Mouse (Mus musculus) kidney, embryonic 16.5 days (tissue): ENCODE results near the gene Setd4. TPM values are rescaled to one million over a fixed set of nuclear protein-coding genes. Genes with fewer than 3 reads are reported as not detected.

ENCODE experiments used
- ATAC-seq: fragments of 200-750 bp; cut with Nextera tagmentation; 2 replicates; pipeline ENCODE4 v1.8.0; 2017; ENCODE audit warnings: moderate TSS enrichment; ENCODE audit not compliant: low FRiP score, low TSS enrichment
- H3K27ac ChIP-seq: fragments of 300-500 bp; sonication (generic); 2 replicates; pipeline ENCODE4 v1.5.1; 2014; ENCODE audit warnings: low read length
- H3K27me3 ChIP-seq: fragments of 300-500 bp; sonication (generic); 2 replicates; pipeline ENCODE4 v1.6.1; 2014; ENCODE audit warnings: low read length, control low read depth, mixed read lengths; ENCODE audit not compliant: insufficient read depth
- H3K36me3 ChIP-seq: fragments of 300-500 bp; sonication (generic); 2 replicates; pipeline ENCODE4 v1.6.1; 2014; ENCODE audit warnings: low read length, control low read depth, mixed read lengths; ENCODE audit not compliant: insufficient read depth
- H3K4me1 ChIP-seq: fragments of 300-500 bp; sonication (generic); 2 replicates; pipeline ENCODE4 v1.6.1; 2014; ENCODE audit warnings: low read length, control low read depth, mixed read lengths; ENCODE audit not compliant: insufficient read depth
- H3K4me2 ChIP-seq: fragments of 300-500 bp; sonication (generic); replicated peaks from 2 replicates; pipeline ENCODE4 v1.6.1; 2014; ENCODE audit warnings: low read depth, low read length
- H3K4me3 ChIP-seq: fragments of 300-500 bp; sonication (generic); 2 replicates; pipeline ENCODE4 v1.5.1; 2014; ENCODE audit warnings: mild to moderate bottlenecking, low read length
- H3K9ac ChIP-seq: fragments of 300-500 bp; sonication (generic); replicated peaks from 2 replicates; pipeline ENCODE4 v1.6.1; 2014; ENCODE audit warnings: low read length
- H3K9me3 ChIP-seq: fragments of 300-500 bp; sonication (generic); 2 replicates; pipeline ENCODE4 v1.6.1; 2016; ENCODE audit warnings: low read length, control low read depth
- WGBS: fragments of 180-500 bp; shearing (Covaris S2); extraction: QIAGEN DNeasy Blood & Tissue Kit; methylation state at CpG from one replicate; pipeline ENCODE4 v1.1.7; 2014; 5-methylcytosine and 5-hydroxymethylcytosine counted together
- polyA plus RNA-seq: library from polyadenylated mRNA; unstranded; fragments of >200 nt; fragmentation: Nextera tagmentation; extraction: Ambion mirVana; gene quantifications from 2 replicates; pipeline ENCODE4 v1.2.1, GENCODE M21; 2015

The Setd4 gene
- polyA plus RNA-seq, 1 experiment from 2014 or later: 14.4 TPM

DNA sequence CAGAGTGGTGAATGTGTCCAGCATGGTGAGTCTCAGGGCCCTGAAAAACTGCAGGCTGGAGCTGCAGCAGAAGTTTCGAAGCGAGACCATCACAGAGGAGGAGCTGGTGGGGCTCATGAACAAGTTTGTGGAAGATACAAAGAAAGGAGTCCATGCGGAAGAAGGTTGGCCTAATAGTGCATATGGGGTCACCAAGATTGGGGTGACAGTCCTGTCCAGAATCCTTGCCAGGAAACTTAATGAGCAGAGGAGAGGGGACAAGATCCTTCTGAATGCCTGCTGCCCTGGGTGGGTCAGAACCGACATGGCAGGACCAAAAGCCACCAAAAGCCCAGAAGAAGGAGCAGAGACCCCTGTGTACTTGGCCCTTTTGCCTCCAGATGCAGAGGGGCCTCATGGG lies 5.9 kb upstream of the Setd4 start:
- WGBS: 95% methylated on average over 4 of the region's 4 CpGs
- Histone ChIP-seq H3K27me3 (0 out of 2 replicates have a peak, but pooled peaks cover 2% of the 10 kb centered on the region), H3K4me1 (peaks cover 7% of the 10 kb centered on the region), H3K9ac (no peak overlapping the region), H3K4me3 (no peak overlapping the region), H3K4me2 (no peak overlapping the region), H3K9me3 (no peaks in the 10 kb centered on the region), H3K27ac (no peak overlapping the region), H3K36me3 (peaks cover 13% of the 10 kb centered on the region; the same call in 1 of the 2 replicates)
- no peak for ATAC-seq

DNA sequence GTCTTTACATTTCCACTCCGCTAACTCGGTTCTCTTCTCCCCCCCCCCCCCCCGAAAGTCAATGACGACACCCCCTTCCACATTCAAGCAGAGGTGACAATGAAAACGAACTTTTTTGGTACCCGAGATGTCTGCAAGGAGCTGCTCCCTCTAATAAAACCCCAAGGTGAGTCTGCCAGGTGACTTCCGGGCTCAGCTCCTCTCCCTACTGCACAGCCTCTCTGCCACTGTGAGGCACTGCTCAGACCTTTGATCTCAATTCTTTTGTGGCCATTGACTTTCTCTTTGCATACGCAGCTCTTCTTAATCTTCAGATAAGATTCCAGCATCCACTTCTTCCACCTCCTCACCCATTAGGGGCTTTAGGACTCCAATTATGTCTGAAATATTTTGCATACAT lies 4.9 kb upstream of the Setd4 start:
- 66% methylated on average over 7 of the region's 8 CpGs for WGBS
- Histone ChIP-seq H3K36me3 (peaks cover 13% of the 10 kb centered on the region; the same call in 1 of the 2 replicates), H3K4me1 (peaks cover 16% of the 10 kb centered on the region), H3K9ac (peak overlapping the region; percentile 75), H3K4me3 (peak overlapping the region; percentile 74), H3K9me3 (no peaks in the 10 kb centered on the region), H3K4me2 (peak overlapping the region; percentile 84), H3K27me3 (0 out of 2 replicates have a peak, but pooled peaks cover 2% of the 10 kb centered on the region), H3K27ac (no peak overlapping the region)
- ATAC-seq: no peak

DNA sequence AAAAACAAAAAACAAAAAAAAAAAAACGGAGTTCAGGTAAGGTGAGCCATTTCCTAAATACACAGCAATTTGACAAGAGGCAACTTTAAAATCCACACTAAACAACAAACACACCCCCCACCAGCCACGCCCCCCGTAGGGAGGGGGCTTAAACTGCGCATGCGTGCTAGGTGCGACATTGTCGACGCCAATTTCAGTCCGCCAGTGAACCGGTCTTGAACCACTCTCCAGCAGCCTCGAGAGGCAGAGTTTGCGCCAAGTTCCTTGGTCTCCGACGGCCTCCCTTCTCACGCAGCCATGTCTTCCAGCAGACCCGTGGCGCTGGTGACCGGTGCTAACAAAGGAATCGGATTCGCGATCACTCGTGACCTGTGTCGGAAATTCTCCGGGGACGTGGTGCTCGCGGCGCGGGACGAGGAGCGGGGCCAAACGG lies 3.8 kb upstream of the Setd4 start:
- WGBS: under 1% methylated on average over 32 of the region's 32 CpGs
- H3K9ac ChIP-seq: peak overlapping the region; percentile 75

DNA sequence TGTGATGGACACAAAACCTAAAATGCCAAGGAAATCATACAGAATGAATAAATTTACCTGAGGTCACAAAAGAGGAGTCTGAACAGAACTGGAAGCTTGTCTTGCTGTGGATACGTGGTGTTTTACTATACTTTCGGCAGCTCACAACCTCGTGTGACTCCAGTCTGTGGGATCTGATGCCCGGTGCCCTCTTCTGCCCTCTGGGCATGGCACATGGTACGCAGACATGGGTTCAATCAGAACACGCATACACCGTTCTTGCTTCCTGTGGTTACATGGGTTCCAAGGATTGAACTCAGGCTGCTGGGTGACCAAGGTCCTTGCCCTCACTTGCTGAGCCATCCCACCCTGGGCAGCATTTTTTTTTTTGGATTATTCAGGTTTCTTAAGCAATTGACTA lies 2.3 kb upstream of the Setd4 start:
- H3K4me3 ChIP-seq: no peak overlapping the region
- H3K4me1 ChIP-seq: peaks cover 16% of the 10 kb centered on the region
- H3K27ac ChIP-seq: no peak overlapping the region
- no peak overlapping the region for H3K4me2 ChIP-seq
- no peaks in the 10 kb centered on the region for H3K9me3 ChIP-seq
- no peak overlapping the region for H3K9ac ChIP-seq
- H3K36me3 ChIP-seq: peaks cover 10% of the 10 kb centered on the region; the same call in 1 of the 2 replicates
- no peak for ATAC-seq
- WGBS: 86% methylated on average over 7 of the region's 7 CpGs
- 0 out of 2 replicates have a peak, but pooled peaks cover 2% of the 10 kb centered on the region for H3K27me3 ChIP-seq

More for the DNA sequence above, 3.8 kb upstream of the Setd4 start:
- H3K4me2 ChIP-seq: peak overlapping the region; percentile 84
- H3K4me3 ChIP-seq: peak overlapping the region; percentile 74
- H3K9me3 ChIP-seq: no peaks in the 10 kb centered on the region
- H3K27me3 ChIP-seq: 0 out of 2 replicates have a peak, but pooled peaks cover 2% of the 10 kb centered on the region
- peak; percentile 16; the same call in 1 of the 2 replicates for ATAC-seq
- peaks cover 16% of the 10 kb centered on the region for H3K4me1 ChIP-seq
- peaks cover 13% of the 10 kb centered on the region; the same call in 1 of the 2 replicates for H3K36me3 ChIP-seq
- peak overlapping the region; percentile 75 for H3K27ac ChIP-seq

DNA sequence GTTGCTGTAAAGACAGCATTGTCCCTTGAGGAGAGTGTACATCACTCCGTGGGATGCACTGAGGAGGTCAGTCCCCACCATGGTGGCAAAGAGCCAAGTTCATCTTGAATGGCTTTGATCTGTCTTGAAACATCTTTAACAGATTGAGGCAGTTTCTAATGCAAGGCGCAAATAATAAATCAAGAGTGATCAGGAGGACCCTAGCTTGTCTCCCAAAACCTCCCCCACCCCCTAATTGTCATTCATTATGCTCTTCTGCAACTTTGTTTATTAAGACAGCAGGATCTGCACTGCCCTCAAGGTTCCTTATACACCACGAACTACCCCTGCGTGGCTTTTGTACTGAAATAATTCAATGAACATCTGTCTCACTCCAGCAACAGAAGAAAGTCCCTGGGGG lies 1.7 kb upstream of the Setd4 start, which contains the start of gene Cbr1:
Cbr1 (plus strand) TSS at position 301 of the 400 bp plus-strand sequence.
- no peak for ATAC-seq
- Histone ChIP-seq H3K4me3 (peak within 1 kb of the TSS; percentile 72), H3K9me3 (no peaks in the 10 kb centered on the region), H3K36me3 (peaks cover 5% of the 10 kb centered on the region; the same call in 1 of the 2 replicates), H3K27me3 (0 out of 2 replicates have a peak, but pooled peaks cover 2% of the 10 kb centered on the region), H3K4me2 (peak within 1 kb of the TSS; percentile 93), H3K4me1 (peaks cover 16% of the 10 kb centered on the region), H3K9ac (peak within 1 kb of the TSS; percentile 87), H3K27ac (no peak within 1 kb of the TSS)
- WGBS: 67% methylated on average over 4 of the region's 4 CpGs

DNA sequence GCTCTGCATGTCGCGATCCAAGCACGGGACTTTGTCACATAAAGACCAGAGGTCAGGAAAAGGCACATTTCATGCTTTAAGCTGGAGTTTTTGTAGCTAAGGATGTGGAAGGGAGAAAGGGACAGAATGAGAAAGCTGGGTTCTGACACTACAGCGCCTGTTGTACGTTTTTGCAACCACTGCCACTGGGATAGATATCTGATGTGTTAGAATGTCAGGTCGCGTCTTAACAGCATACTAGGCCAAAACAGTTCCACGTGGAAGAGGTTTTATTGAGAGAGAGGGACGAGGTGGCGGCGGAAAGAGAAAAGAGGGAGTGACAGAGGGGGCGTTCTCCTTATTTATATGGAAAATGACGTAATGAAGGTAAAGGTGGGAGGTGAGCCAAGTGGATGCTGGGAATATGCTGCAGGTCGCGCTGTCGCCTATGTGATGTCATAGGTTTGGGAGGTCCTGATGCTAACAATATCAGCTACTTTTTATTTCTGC lies 662 bp upstream of the Setd4 start:
- Histone ChIP-seq H3K27ac (peak overlapping the region; percentile 97), H3K9ac (peak overlapping the region; percentile 87), H3K27me3 (0 out of 2 replicates have a peak, but pooled peaks cover 2% of the 10 kb centered on the region), H3K36me3 (no peaks in the 10 kb centered on the region), H3K4me3 (peak overlapping the region; percentile 72), H3K9me3 (no peaks in the 10 kb centered on the region), H3K4me2 (peak overlapping the region; percentile 93), H3K4me1 (peaks cover 16% of the 10 kb centered on the region)
- WGBS: 3% methylated on average over 16 of the region's 16 CpGs
- no peak for ATAC-seq

DNA sequence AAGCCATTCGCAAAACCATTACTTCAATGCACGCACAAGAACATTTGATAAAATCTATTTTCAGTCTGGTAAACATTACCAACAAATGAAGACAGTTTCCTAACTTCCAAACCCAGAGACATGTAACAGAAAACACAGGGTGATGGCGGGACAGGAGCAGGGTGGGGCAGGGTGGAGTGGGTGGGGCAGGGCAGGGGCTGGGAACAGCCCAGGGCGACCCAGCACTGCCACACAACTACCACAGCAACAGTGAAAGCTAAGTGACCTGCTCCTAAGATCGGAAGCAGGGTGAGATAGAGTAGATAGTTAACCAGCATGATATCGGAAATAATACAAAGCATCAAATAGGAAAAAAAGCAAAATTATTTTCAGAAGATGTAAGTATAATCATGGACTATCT lies 4.4 kb downstream of the Setd4 start:
- Histone ChIP-seq H3K27me3 (no peaks in the 10 kb centered on the region), H3K4me1 (peaks cover 5% of the 10 kb centered on the region), H3K36me3 (peaks cover 13% of the 10 kb centered on the region), H3K27ac (no peak overlapping the region), H3K9me3 (no peaks in the 10 kb centered on the region), H3K9ac (no peak overlapping the region), H3K4me3 (no peak overlapping the region), H3K4me2 (no peak overlapping the region)
- no peak for ATAC-seq
- WGBS: 81% methylated on average over 6 of the region's 6 CpGs

DNA sequence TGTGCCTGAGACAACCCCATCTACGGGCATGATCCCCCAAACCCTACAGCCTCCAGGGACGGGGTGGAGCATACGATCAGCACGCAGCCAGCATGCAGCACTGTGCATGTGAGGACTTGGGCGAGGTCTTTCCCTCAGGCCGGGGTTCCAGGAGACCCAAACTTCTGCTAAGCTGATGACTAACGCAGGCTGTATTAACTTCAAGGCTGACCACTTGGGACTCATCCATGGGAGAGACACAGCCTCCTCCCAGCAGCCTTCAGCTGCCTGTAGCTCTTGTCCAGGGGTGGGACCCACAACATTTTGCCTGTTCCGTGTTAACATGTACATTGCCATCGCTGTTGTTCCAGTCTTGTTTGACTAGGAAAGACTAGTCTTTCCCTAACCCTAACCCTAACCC lies 6.3 kb downstream of the Setd4 start:
- H3K4me3 ChIP-seq: no peak overlapping the region
- ATAC-seq: no peak
- H3K4me2 ChIP-seq: no peak overlapping the region
- no peaks in the 10 kb centered on the region for H3K4me1 ChIP-seq
- H3K27me3 ChIP-seq: no peaks in the 10 kb centered on the region
- WGBS: 95% methylated on average over 9 of the region's 9 CpGs
- no peaks in the 10 kb centered on the region for H3K9me3 ChIP-seq
- H3K36me3 ChIP-seq: peaks cover 15% of the 10 kb centered on the region
- H3K9ac ChIP-seq: no peak overlapping the region
- peak overlapping the region; percentile 52; the same call in 1 of the 2 replicates for H3K27ac ChIP-seq

DNA sequence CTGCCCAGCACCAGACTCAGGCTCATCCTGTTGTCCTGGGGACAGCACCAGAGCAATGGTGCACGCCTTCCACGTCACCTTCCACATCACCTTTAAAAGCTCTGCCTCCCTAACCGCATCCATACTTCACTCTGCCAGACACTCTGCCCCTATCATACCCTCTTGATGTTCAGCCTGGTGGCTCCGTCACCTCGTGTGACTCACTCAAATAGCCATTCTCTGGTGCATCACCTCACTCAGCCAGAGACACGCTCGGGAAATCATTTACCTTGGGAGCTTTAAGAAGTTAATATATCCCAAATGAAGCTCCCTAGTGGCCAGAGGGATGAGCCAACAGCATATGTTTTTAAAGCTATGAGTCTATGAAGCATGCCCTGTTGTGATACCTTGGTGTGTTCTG lies 7.1 kb downstream of the Setd4 start:
- Histone ChIP-seq H3K4me3 (no peak overlapping the region), H3K36me3 (peaks cover 15% of the 10 kb centered on the region), H3K27me3 (no peaks in the 10 kb centered on the region), H3K27ac (peak overlapping the region; percentile 57), H3K9ac (no peak overlapping the region), H3K4me1 (no peaks in the 10 kb centered on the region), H3K4me2 (no peak overlapping the region), H3K9me3 (no peaks in the 10 kb centered on the region)
- 75% methylated on average over 7 of the region's 7 CpGs for WGBS
- ATAC-seq: peak; percentile 81

DNA sequence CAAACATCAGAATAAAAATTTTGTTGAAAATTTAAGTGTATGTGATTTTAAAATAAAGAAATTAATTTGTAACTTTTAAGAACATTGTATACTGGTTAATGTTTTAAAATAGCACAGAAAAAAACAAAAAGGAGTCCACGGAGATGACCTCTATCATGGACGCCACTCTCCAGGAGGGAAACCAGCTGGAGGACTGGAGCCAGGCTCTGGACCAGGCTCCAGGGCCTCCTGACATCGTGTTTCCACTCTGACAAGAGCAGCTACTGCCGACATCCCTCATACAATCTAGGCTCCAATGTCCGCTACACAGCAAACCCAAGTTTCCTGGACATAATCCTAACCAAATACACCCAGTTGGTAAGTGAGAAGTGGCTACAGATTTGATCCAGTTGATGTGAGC lies 8.1 kb downstream of the Setd4 start:
- WGBS: 60% methylated on average over 5 of the region's 5 CpGs
- H3K27ac ChIP-seq: 0 out of 2 replicates have a peak overlapping the region, but pooled peaks have one; percentile 24

More for the DNA sequence above, 8.1 kb downstream of the Setd4 start:
- Histone ChIP-seq H3K4me2 (no peak overlapping the region), H3K9ac (no peak overlapping the region), H3K36me3 (peaks cover 20% of the 10 kb centered on the region), H3K9me3 (no peaks in the 10 kb centered on the region), H3K27me3 (no peaks in the 10 kb centered on the region), H3K4me3 (no peak overlapping the region), H3K4me1 (no peaks in the 10 kb centered on the region)
- no peak for ATAC-seq
